Mouse (Mus musculus): ENCODE measurements around the gene Gse1.

Gene Gse1

DNA sequence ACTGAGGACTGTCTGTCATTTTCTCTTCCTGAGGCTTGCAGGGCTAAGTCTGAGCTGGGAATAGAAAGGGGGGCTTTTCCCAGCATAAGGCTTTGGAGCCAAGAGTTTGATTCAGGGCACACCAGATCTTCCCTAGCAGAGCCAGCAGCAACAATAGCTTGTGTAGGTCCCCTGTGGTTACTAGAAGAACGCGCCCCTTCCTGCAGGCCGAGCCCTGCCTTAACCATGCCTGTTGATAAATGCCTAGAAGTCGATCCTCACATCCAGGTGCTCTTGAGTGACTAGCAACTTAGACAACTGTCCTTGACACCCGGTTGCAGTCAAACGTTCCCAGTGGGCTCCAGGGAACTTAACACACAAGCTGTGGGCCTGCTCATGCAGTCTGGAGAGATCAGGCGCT is 195.3 kb downstream of the Gse1 start:
- no peak for DNase-seq (ENCODE audit: low spot score in 2 of 2)

DNA sequence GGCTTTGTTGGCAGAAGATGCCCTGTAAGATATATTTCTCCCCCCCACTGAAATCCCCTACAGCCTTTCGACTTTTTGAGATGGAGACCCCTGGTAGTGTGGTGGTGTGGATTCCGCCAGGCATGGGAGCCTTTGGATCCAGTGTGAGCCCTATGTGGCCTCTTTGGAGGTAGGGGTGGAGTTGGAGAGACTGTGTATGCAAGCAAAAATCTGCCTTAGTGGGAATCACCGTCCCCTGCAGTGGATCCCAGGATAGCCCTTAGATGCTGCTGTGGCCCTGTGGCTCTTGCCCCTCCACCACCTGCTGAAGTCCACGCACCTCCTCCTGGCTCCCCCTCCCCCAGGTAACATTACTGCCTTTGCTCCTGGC is 196.6 kb downstream of the Gse1 start:
- DNase-seq (ENCODE audit: low spot score in 2 of 2): no peak

DNA sequence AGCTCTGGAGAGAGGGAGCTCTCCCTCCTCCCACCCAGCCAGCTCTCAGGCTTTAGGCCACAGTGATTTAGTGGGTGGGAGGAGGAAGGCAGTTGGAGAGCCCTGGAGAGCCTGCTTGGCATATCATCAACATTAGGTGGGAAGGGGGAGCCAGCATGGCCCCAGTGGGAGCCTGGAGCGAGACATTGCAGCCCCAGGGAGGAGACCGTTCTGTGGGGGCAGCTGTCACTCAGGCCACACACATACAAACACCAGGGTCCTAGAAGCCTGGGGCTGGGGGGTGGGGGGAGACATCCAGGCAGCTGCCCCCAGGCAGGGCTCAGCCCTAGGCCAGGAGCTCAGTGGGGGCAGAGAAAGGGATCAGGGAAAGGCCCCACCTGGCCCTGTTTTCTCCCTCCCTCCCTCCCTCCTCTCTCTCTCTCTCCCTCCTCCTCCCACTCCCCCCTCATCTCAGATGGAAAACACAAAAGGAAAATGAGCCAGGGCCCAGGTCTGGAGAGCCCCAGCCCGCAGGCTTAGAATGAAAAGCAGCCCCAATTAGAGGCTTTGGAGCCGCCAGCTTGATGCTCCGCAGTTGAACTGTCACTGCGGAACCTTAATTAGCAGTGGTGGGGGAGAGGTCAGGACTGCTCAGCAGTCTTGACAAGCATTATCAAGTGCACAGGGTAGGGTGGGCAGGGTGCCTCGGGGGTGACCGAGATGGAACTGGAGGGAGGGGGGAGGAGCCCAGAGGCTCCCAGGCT is 197.1 kb downstream of the Gse1 start:
- peak in 1 of 2 experiments; percentile 71 for DNase-seq (ENCODE audit: low spot score in 2 of 2)

DNA sequence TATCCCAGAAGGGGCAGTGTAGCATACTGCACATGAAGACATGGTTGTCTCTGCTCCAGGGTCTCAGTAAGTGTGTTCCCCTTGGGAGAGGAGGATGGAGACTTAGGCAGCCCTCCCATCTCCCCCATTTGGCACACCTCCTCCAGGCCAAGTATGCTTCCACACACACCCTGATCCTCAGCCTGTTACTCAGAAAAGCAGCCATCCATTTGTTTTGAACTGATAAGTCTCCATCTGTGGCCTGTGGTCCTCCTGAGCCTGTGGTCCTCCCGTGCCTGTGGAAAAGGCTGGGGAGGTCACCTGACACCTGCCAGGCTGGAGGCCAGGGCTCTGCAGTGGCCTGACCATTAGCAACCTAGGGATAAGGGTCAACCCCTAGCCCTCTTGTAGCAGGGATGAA is 197.8 kb downstream of the Gse1 start:
- no peak for DNase-seq (ENCODE audit: low spot score in 2 of 2)

DNA sequence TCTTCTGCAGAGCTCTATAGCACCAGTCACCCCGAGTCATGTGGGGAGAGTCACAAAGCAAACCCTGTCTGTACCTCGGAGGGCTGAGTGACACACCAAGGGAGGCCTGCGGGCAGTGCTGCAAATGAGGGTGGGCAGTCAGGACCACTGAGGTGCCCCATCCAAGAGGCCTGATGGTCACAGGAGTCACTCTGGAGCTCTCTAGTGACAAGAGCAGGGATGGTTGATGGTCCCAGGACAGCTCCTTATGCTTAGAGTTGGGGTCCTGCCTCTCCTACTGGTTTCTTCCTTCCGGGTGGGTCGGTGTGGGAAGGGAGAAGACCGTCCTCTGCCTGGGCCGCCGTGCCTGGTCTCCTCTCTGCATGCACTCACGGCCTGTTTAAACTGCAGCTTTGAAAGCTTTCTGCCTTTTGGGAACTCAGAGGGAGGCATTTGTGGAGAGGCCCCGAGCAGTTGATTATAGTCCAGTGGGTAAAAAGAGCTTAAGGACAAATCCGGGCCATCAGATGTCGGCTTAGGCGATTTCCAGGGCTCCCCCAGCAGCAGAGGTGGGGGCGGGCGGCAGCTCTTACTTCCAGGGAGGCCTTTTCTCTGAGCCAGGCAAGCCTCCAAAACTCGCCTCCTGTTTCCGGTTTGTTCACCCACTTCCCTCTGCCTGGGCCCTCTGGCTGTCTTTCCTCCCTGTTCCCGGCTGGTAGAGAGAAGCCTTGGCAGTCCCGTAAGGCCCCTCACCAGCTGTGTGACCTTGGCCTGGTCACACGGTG is 198.5 kb downstream of the Gse1 start:
- DNase-seq (ENCODE audit: low spot score in 2 of 2): peak; percentile 85 to 86

DNA sequence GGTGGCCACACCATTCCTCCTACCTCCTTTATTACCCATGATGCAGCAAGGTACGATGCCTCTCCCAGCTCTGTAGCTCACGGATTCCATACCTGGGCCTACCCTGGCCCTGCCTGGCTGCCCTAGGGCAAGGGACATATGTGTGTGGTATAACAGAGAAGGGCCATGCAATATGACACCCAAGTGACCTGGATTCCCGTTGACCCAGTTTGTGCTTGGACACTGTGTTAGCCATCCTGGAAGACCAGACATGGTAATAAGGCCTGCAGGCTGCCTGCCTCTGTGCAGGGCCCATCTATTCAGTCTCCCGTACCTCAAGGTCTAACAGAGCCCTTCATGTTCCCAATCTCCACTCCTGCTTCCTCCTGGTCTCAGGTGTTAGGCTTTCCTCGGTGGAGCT is 200.2 kb downstream of the Gse1 start:
- no peak for DNase-seq (ENCODE audit: low spot score in 2 of 2)

DNA sequence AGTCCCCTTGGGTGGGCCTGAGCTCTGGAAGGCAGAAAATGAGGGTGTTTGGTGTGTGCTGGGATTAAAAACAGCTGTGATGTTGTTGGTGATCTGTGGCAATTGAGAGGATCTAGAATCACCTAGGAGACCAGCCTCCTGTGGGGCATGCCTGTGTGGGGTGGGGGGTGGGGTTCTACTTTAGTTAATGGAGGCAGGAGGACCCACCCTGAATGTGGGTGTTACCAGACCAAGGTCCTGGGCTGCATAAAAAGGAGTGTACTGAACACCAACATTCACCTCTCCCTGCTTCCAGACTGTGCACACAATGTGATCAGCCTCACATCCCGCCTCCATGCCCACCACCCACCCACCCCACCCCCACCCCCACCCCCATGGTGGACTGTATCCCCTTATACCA is 200.9 kb downstream of the Gse1 start:
- no peak for DNase-seq (ENCODE audit: low spot score in 2 of 2)

DNA sequence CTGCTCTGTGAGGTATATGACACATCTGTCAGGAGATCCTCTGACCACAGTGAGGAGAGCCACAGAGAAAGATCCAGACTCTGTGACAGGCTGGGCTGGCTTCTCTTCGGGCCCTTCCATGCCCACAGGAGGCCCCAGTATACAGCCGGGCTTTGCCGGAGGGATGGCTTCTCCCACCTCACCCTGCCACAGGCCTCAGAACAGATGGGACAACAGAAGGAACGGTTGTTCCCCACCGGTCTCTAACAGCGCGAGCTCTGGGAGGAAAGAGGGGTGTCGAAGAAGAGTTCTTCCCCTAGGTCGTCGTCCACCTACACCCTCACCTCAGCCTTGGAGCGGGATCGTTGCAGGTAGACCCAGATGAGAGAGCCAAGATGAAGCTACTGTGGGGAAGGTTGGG is 202.8 kb downstream of the Gse1 start:
- DNase-seq (ENCODE audit: low spot score in 2 of 2): no peak

DNA sequence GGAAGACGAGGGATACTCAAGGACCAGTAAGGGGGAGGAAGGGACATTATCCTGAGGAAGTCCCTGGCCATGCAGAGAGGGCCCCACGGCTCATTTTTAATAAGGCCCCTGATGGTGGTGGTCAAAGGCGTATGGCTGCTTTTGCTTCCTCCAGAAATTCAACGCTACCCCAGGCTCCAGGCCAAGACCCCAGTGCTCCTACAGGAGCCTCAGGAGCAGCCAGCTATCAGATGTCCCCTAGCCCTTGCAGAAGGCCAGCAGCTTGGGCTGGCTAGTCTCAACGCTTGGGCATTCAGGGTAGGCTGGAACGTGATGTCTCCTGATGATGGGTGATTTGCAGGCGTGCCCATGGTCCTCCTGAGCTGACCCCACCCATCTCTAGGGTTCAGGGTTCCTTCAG is 204.2 kb downstream of the Gse1 start:
- DNase-seq (ENCODE audit: low spot score in 2 of 2): no peak

DNA sequence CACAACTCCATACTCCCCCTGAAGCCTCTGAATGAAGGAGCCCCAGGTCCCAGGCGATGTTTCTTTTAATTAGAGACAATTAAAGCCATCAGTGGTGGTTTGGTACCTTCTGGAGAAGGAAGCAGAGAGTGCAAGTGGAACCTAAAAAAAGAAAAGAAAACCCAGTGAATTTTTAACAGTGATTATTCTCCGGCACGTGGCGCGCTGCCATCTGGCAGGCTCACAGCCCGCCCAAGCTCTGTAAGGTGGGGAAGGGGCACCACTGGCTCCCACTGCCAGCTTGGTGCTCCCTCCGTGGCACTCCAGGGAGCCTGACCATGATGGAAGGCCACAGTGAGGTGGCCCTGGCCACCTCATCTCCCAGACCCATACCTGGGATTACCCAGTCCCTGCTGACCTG is 204.9 kb downstream of the Gse1 start:
- DNase-seq (ENCODE audit: low spot score in 2 of 2): peak in 1 of 2 experiments; percentile 67

DNA sequence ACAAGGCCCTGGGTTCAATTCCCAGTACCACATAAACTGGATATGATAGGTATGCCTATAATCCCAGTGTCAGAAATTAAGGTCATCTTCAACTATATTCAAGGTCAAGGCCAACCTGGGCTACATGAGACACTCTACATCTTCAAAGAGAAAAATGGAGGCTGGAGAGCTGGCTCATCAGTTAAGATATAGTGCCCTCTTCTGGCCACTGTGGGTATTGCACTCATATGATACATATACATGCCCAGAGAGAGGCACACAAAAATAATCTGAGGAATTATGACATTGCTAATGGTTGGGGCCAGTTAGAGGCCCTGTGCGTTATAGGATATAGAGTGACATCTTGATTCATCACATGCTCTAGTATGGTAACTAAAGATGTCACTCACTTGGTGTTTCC is 205.5 kb downstream of the Gse1 start:
- DNase-seq (ENCODE audit: low spot score in 2 of 2): no peak

DNA sequence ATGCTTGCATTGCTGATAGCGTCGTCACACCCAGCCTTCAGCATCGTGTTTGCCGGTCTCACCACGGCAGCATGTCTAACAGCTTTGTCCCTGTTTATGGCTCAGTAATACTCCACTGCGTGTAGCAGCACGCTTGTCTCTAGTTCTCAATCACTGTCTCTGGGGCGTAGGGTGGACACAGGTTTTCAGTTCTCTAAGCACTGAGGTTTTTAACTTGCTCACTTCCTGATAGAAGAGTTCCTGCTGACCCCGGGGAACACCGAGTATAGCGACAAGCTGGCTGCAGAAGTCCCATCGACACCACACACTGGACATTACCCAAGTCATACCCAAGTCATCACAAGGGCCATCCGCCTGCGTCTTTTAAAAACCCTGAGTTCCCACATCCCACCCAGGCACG is 207.5 kb downstream of the Gse1 start:
- no peak for DNase-seq (ENCODE audit: low spot score in 2 of 2)

DNA sequence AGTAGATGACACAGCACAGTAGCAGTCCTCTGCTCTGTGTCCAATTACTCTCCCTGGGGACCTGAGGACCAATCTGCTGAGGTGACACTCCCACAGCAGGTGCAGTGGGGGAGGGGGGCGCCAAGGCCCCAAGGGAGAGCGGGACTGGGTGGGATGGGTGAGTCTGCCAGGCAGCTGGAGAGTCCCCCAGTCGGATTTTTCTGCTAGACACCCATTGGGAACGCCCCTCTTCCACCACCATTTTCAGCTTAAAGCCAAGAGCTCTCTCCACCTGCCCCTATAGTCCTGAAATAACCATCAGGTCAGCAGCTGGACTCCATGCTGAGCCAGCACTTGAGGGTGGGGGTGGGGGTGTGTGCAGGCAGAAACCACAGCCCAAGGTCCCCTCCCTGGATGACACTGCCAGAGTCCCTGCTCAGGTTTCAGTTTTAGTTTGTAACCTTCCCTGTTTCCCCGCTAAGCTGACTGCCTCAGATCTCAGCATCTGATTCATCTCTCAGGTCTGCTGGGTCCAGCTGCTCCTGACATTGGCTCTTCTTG is 208.3 kb downstream of the Gse1 start:
- no peak for DNase-seq (ENCODE audit: low spot score in 2 of 2)

DNA sequence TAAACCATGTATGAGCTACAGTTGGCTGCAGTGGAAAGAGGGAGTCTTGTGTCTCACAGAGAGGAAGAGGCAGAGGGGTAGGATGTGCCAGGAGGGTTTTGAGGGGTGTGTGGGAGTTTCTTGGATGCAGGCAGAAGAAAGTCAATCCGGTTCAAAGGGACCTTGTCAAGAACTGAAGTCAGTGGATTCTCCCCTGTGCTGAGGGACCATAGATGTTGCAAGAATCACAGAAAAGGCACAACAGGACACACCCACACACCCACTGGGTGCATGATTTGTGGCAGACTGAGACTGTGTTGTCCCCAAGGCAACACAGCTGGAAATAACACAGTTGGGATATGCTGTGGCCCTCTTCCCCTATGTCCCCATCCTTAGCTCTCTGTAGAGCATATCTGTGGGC is 209.0 kb downstream of the Gse1 start:
- DNase-seq (ENCODE audit: low spot score in 2 of 2): no peak

DNA sequence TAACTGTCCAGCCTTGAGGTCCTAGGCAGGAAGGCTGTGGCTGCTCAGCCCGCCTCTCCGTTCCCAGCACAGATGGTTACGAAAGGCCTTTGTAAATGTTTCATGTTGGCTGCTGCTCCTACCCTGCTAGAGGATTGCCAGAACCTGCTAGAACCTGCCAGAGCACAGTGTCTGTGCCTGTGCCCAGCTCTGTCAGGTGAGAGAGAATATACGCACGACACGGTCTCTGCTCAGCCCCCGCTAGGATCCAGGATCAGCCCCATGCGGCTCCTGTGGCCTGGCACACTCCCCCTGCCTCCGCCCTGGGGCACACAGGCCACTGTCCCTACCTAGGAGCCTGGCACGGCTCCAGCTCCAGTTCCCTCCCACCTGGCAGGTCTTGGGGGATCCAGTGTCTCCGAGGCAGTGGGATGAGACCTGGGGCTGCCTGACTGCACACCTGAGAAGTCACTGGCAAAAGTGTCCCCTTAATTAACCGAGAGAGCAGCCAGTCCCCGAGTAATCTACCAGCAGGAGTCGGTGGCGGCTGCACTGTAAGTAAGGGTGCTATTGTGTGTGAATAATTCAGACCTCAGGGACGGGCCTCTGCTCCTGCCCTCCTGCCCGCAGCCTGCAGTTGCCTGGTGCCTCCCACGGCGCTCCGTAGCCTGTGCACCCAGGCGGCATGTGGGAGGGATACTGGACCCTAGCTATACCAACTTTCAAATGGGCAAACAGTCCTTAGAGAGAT is 209.6 kb downstream of the Gse1 start:
- peak in 1 of 2 experiments; percentile 55 for DNase-seq (ENCODE audit: low spot score in 2 of 2)

DNA sequence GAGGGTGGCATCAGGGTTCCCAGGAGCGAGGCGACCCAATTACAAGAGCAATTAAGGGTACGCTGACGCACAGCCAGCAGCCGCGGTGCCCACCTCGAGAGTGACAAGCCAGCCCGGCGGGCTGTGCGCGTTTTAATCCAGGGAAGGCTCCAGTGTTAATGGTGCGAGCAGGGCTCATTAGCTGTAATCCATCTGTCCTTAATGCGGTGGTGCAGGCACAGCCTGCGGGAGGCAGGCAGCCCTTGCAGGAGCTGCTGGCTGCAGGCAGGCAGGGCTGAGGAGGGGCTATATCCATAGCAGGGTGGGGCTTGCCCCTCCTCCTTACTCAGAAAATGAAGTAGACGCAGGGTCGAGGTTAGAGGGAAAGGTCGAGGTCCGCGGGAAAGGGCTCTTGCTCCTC is 211.1 kb downstream of the Gse1 start:
- DNase-seq (ENCODE audit: low spot score in 2 of 2): peak in 1 of 2 experiments; percentile 67

DNA sequence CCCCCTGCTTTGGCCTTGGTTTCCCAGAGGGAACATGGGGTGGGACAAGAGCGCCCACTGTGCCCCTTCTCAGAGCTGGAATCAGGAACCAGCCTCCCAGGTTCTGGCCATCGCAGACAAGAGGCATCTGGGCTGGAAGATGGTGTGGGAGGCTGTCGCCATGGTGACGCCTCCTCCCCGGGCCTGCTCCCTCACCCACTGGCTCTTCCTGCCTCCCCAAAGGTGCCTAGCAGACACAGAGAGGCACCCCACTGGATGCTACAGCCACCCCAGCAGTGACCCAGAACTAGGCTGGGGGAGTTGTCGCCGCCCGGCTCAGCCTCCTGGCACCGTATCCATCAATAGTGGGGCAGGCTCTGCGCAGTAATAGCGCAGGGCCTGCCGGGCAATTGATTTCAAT is 212.5 kb downstream of the Gse1 start:
- peak; percentile 62 to 75 for DNase-seq (ENCODE audit: low spot score in 2 of 2)

DNA sequence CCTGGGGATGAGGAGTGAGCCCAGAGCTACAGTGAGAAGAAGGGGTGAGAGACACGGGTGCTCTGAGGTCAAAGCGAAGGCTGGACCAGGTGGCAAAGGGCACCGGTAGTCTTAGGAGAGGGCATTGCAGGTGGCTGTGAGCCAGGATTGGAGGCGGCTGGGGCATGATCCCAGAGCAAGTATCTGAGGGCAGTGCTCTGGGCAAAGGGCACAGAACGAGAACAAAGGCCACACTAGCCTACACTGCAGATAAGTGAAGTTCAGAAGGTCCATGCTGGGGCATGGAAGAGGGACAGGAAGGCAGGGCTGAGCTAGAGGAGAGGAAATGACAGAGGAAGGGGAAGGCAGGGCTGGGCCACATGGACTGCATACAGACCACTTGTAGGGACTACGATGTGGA is 213.4 kb downstream of the Gse1 start:
- DNase-seq (ENCODE audit: low spot score in 2 of 2): no peak

DNA sequence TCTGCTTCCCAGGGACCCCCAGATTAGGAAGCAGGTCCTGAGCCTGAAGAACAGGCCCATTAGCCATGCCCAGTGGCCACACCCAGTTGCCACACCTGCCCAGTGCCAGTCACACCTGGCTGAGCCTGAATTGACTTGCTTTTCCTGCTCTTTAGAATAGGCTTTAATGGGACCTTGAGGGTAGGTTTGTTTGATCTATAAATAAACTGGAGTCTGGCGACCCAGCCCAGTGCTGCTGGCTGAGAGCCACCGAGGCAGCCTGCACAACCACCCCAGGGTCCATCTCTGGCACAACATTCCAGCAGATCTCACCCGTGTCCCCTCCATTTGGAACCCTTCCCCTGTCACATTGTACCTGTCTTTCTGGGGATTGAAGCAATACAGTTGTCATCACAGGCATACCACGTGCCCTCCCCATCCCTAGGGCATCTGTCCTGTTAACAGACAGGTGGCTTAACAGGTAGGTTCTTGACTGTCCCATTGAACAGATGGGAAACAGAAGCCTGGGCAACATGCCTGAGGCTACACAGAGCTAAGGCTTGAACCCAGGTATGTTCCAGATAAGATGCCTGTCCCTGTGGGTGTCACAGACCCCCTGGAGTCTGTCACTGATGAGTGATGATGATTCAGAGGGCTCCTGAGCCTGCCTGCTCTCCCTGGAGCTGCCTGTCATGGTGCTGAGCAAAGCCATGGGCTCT is 214.2 kb downstream of the Gse1 start:
- DNase-seq (ENCODE audit: low spot score in 2 of 2): no peak

DNA sequence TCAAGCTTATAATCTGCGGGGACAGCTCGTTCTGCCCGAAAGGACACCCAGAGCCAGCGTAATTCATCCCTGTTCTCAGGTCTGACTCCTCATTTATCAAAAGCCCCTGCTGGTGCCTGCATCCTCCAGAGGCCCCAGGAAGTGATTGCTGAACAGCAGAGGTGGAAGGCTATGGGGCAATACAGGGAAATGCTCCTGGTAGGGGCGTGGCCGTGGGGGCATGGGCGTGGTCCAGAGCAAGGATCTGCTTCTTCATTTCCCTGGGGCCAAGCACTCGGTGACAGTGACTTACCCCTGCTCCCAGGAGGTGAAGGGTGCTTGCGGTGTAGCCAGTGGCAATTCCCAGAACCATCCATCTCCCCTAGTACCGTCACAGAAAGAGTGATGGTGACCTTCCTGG is 217.0 kb downstream of the Gse1 start:
- no peak for DNase-seq (ENCODE audit: low spot score in 2 of 2)

DNA sequence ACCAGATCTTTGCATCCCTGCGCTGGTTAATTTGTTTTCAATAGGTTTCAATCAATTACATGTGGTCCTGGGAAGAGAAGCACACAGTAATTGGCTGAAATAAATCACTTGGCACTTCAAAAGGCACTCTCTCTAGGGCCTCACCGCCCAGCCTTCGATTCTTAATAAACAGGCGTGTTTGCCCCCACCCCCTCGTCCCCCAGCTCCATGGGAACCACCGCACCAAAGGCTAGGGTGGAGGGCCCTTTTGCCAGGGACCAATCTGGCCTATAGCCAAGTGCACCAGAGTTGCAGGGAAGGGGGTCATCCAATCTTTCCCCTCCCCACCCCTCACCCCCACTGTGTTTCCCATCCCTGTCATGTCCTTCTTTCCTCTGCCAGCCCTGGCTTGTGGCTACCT is 219.9 kb downstream of the Gse1 start:
- no peak for DNase-seq (ENCODE audit: low spot score in 2 of 2)

DNA sequence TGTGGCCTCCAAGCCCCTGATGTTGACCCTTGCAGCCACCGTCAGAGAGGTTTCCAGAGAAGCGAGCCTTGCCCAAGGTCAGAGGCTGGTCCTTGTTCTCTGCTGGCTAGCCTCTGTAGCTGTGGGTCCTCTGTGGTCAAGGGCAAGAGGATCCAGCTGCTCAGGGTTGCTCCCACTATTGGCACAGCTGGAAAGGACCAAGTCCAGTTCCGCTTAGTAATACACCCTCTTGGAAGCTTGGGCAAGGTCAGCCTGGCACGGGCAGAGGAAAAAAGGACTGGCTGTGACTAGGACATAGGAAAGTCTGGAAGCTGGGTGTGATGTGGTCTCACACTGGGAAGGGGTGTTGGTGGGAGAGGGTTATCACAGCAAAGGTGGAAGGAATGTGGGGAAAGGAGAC is 220.9 kb downstream of the Gse1 start:
- DNase-seq (ENCODE audit: low spot score in 2 of 2): no peak

All from right cerebral cortex, postnatal 10 days (tissue).